Mouse (Mus musculus) splenic B cell, adult 2 months (primary cell): ENCODE results near the gene Hmgb1.

Experiments used
- DNase-seq: peaks from one replicate; pipeline ENCODE4 v3.0.0-alpha.2; 2011; ENCODE audit warnings: low read depth, low spot score
- H3K27me3 ChIP-seq: 2 replicates; pipeline ENCODE4 v1.6.1; 2012; ENCODE audit warnings: mild to moderate bottlenecking, low read length, moderate library complexity, mixed read lengths; ENCODE audit not compliant: control insufficient read depth, poor library complexity, insufficient read depth, severe bottlenecking
- H3K36me3 ChIP-seq: 2 replicates; pipeline ENCODE4 v1.6.1; 2012; ENCODE audit warnings: mild to moderate bottlenecking, low read length, moderate library complexity, mixed read lengths; ENCODE audit not compliant: control insufficient read depth, poor library complexity, insufficient read depth, severe bottlenecking

Hmgb1 gene

DNA sequence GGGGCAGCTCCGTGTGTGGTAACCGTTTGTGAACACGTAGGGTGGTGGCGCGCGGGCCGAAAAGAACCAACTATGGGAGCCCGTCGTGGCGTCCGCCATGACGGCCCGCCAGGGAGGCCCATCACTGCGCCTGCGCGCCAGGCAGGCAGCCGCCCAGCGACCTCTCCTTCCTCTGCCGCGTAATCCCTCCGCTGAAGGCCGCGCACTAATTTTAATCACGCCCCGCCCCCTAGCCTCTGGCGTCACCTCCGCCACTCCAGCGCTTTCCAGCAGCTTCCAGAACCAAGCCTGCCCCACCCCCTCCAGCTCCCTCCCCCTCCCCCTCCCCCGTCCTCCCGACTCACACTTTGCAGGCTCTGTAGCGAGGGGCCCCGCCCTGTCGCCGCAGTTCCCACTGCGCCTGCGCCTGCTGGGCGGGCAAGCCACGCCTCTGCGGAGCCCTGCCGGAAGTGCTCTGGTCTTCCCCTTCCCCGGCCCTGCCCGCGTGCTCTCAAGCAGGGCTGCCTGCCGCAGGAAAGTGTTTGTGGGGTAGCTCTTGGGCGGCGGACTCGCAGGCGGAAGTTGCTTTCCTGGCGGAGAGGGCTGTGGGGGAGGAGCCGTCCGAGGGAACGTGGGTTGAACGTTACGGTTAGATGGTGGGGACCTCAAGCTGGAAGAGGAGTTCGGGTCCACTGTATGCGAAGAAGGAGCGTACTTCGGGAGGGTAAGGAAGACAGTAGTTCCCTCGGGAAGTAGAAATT, at the start of gene Hmgb1, which contains the start of gene Uspl1:
Gene Hmgb1 (minus strand): TSS at position 386 of the 740 bp plus-strand sequence.
Gene Uspl1 (plus strand): TSS at position 247 of the 740 bp plus-strand sequence.
- DNase-seq, result peak; percentile 99
- Histone ChIP-seq H3K36me3 (no peaks in the 10 kb centered on the region), H3K27me3 (no peaks in the 10 kb centered on the region)

DNA sequence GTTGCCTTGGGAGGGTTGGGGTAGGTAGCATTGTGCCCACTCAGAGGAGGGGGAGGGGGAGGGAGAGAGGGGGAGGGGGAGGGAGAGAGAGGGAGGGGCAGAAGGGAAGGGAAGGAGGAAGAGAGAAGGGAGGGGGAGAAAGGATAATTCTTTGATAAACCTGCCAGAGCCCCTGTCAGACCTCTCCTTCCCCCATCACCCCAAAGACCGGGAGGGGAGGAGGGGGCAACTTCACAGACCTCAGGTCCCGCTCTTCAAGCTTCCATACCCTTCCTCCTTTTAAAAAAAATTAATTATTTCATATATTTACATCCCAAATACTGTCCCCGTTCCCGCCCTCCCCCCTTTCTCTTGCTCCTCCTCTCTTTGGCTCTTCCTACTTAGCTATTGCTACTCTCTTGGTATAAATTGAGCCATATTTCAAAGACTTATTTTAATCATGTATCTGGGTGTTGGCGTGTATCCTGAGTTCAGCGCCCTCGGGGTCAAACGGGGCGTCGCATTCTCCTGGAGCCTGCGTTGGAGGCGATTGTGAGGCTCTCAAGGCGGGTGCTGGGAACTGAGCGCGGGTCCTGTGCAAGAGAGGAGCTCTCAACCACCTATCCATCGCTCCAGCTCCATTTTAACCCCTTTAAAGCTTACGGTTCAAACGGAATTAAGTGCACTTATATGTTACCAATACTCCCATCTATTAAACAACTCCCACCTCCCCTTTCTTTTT, 45.5 kb upstream of the Hmgb1 start:
- DNase-seq, result no peak
- Histone ChIP-seq H3K36me3 (no peaks in the 10 kb centered on the region), H3K27me3 (no peaks in the 10 kb centered on the region)

DNA sequence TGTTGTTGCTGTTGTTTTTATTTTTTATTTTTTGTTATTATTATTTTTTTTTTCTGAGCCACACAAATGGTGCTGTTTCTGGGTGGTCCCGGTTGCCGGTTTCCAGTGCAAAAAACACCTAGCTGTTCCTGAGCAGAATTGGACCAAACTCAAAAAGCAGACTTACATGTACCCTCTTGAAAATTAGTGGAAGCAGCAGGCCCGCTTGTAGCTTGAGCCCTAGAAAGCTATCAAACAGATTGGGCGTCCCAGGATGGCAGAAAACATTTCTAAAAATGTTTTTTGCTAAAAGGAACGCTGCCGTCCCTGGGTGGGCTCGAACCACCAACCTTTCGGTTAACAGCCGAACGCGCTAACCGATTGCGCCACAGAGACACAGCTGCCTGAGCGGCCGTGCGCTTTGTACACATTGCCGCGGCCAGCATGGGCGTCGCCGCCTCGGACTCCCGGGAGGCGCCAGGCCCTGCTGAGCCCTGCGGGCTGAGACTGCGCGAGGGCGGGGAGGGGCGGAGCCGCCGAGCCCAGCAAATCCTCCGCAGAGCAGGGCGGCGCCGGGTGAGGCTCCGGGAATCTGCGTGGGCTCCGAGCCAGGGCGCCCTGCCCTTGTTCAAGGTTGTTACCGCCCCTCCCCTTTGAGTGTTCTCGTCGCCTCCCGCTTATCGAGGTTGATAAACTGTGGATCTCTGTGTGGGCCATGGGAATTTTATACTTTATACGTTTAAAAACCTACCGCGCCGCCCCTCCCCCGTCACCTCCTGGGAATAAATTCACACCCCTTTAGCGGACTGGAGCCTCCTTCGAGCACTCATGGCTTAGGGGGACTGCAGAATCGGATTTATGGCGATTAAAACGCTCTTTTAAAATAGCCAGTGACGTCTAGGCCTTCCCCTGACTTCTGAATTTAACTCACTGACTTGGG, 44.7 kb upstream of the Hmgb1 start:
- Histone ChIP-seq H3K27me3 (no peaks in the 10 kb centered on the region), H3K36me3 (no peaks in the 10 kb centered on the region)
- peak; percentile 98 for DNase-seq

DNA sequence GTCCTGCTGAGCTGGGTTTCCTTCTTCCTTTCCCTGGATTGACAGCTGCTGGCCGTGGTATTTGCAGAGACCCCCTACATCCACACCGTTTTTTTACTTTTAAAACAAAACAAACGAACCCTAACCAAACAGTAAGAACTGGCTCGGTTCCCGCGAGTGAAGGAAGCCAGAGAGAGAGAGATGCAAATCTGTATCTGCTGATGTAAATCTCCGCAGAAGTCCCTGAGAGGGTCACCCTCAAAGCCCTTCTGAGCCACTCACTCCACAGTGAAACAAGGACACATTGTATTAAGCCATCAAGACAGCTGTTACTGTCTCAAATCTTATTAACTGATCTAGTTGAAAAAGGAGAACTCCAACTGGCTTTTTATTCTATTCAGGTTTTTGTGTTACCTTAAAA, 40.4 kb upstream of the Hmgb1 start:
- Histone ChIP-seq H3K36me3 (no peaks in the 10 kb centered on the region), H3K27me3 (no peaks in the 10 kb centered on the region)
- DNase-seq, result peak; percentile 27

DNA sequence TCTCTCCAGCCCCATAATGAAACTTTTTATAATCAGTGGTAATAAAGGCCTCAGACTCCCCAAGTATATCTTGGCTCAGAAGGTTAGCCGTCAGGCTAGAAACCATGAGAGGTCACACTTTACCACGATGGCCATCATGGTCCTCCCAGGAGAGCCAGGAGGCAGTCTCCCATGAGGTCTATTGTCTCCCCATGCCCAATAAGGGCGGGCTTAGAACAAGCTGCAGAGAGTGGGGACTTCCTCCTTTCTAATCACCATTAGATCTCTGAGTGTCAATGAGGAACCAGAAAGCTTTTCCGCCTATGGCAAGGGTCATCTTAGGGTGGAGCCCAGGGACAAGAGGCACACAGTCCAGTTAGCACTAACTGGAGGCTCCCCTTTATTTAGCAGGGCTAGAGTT, 37.1 kb upstream of the Hmgb1 start:
- DNase-seq, result peak; percentile 13
- H3K27me3 ChIP-seq, result no peaks in the 10 kb centered on the region
- 0 out of 2 replicates have a peak, but pooled peaks cover 1% of the 10 kb centered on the region for H3K36me3 ChIP-seq

DNA sequence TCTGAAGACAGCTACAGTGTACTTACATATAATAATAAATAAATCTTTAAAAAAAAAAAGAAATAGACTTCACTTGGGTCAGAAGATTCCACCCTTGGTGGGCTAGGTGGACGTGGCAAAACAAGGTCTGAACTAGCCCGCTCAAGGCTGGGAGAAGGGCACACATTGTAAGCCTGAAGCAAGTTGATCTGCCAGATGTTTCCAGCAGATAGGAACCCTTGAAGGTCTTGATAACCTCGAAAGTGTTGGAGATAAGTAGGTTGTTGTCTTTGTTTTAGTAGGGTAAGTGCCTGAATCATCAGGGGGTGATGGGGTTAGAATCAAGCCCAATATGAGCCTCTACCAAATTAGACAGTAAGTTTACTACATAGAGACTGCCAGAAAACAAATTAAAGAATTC, 35.2 kb upstream of the Hmgb1 start:
- DNase-seq, result no peak
- Histone ChIP-seq H3K27me3 (no peaks in the 10 kb centered on the region), H3K36me3 (0 out of 2 replicates have a peak, but pooled peaks cover 2% of the 10 kb centered on the region)

DNA sequence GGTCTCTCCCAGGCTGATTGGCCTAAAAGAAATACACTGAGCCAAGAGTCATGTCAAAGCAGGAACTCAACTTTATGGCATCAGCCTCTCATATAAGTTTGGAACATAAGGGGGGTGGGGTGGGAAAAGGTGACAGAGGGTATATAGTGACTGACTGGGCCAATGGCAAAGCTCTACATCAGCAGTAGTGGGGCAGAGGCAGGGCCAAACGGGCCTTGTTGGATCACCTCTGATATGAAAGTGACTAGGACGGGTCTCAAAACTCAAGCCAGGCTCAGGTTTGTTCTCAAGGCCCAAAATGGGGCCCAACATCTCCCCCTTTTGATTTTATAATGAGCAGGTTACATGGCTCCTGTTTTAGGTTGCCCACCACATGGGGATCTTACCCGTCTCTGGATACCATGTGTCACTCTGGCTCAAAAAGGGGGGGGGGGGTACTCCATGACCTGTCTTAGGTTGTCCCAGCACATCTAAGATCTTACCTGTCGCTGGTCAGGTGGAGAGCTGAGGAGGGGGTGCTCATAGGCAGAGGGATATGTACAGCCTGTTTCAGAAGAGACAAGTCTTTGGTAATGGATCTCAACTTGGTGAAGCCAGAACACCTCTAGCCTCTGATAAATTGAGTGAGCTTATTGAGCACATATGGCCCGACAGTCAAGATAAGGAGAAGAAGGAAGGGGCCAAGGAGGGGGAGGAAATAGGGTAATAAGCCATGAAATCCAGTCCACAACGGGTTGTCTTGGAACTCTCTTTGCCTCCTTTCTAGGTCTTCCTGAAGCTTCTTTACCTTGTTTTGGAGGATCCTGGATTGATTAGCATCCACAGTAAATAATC, 33.5 kb upstream of the Hmgb1 start:
- Histone ChIP-seq H3K36me3 (peaks cover 12% of the 10 kb centered on the region; the same call in 1 of the 2 replicates), H3K27me3 (no peaks in the 10 kb centered on the region; the same call in 1 of the 2 replicates)
- no peak for DNase-seq

DNA sequence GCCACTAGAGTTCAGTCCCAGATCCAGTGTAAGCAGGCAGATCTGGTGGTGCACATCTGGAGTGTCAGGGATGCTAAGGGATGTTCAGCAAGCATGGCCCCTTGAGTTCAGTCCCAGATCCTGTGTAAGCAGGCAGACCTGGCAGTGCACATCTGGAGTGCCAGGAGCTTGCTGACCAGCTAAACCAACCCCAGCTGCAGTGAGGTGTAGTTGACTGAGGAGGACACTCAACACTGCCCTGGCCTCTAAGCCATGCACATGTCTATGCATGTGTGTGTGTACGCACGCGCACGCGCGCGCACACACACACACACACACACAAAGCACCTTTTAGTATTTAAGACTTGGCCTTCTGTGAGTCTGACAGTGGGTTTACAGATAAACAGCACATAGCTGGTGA, 31.3 kb upstream of the Hmgb1 start:
- H3K27me3 ChIP-seq, result no peaks in the 10 kb centered on the region; the same call in 1 of the 2 replicates
- H3K36me3 ChIP-seq, result peaks cover 22% of the 10 kb centered on the region
- DNase-seq, result no peak

DNA sequence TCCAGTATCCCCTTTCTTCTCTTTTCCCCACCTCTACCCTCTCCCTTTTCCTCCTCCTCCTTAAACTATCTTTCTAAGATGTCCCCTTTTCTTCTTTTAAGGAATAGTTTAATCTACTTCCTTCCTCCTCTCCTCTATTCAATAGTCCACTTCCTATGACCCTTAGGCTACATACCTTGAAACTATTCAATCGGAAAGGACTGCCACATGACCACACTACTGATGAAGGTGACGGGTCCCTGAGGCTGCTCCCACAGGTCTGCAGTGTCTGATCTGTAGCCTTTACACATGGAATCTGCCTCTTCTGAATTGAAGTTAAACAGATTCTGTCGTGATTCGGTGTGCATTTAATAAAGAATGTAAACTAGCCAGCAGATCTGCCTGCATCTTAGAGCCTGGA, 28.5 kb upstream of the Hmgb1 start:
- DNase-seq, result no peak

DNA sequence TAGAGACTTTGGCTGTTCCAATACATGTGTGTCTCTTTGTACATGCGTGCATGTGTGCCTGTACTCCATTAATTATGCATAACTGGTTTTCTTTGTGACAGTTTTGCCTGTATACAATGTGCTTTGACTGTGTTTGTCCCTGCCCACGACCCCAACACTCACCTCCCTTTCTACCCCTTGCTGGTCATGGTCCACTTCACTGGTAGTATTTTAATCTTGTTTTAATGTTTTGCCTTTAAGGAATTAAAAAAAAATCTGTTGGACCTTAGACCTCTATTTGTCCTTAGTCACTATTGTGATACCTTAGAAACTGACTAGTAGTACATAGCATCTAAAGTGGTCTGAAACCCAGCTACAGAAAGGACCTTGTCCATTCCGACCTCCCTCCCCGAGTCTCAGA, 26.8 kb upstream of the Hmgb1 start:
- peaks cover 23% of the 10 kb centered on the region for H3K36me3 ChIP-seq
- H3K27me3 ChIP-seq, result no peaks in the 10 kb centered on the region; the same call in 1 of the 2 replicates
- DNase-seq, result no peak

More for the DNA sequence above, 28.5 kb upstream of the Hmgb1 start:
- H3K27me3 ChIP-seq, result no peaks in the 10 kb centered on the region; the same call in 1 of the 2 replicates
- peaks cover 22% of the 10 kb centered on the region for H3K36me3 ChIP-seq

DNA sequence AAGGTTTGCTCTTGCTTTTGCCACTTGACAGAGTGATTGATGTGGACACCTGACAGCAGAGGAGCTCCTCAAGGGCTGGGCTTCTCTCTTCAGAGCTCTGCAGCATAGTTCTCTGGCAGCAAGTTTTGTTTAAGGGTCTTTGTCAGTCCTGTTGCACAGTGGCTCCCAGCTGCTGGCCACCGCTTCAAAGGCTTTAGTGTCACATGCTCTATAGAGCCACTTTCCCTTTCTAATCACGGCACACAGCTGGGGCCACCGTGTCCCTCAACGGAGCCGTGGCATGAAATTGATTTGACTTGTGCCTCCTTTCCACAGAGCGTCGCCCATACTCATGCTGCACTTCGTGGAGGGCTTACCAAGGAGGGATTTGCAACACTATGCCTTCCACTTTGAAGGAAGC, 25.0 kb upstream of the Hmgb1 start:
- Histone ChIP-seq H3K27me3 (no peaks in the 10 kb centered on the region; the same call in 1 of the 2 replicates), H3K36me3 (peaks cover 26% of the 10 kb centered on the region)
- DNase-seq, result no peak

DNA sequence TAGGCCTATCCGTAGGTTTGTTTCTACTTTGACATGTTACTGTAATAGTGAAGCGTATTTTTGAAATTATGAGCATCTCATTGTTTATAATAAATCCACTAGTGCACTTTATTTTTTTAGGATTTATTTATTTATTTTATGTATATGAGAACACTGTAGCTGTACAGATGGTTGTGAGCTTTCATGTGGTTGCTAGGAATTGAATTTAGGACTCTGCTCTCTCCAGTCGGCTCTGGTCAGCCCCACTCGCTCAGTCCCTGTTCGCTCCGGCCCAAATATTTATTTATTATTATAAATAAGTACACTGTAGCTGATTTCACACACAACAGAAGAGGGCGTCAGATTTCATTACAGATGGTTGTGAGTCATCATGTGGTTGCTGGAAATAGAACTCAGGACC, 24.5 kb upstream of the Hmgb1 start:
- Histone ChIP-seq H3K27me3 (no peaks in the 10 kb centered on the region), H3K36me3 (peaks cover 26% of the 10 kb centered on the region)
- DNase-seq, result no peak

DNA sequence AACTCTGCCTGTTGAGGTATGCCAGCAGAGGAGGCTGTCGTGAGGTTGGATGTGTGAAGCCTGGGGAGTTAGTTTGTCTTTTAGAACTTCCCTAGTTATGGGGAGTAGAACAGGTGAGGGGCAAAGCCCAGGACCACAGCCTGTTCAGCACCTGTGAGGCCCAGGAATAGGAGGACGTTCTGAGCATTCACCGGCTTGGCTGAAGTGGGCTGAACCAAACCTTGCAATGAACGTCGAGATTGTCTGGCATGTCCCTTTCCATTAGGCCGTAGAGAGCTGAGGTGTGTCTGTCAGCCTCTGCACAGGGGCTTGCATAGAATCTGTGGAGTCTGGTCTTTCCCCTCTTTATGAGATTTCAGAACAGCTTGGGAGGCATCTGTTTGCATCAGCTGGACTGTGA, 23.4 kb upstream of the Hmgb1 start:
- Histone ChIP-seq H3K36me3 (peaks cover 25% of the 10 kb centered on the region), H3K27me3 (no peaks in the 10 kb centered on the region)
- no peak for DNase-seq

DNA sequence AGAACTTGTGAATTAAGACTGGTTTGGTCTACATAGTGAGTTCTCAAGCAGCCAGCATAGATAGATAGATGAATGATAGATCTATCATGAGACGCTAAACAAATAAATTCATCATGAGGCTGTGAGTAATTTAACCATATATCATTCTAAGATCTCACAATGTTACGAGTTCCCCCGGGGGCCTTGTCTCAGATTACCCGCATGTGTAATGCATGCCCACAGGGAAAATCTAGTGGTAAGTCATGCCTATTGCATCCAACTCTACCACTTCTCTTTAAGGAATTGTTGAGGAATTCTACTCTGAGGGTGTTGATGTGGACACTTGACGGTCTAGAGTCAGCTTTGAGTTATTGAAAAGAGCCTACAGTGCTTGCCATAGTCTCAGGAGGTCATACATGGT, 22.0 kb upstream of the Hmgb1 start:
- peaks cover 22% of the 10 kb centered on the region for H3K36me3 ChIP-seq
- no peaks in the 10 kb centered on the region for H3K27me3 ChIP-seq
- no peak for DNase-seq
